Mouse (Mus musculus): ENCODE data around the gene Lrrc74a. TPM values are rescaled to one million over a fixed set of nuclear protein-coding genes. Genes with fewer than 3 reads are reported as not detected.

Lrrc74a gene
- polyA plus RNA-seq, 1 experiment from 2014 or later = not detected

- WGBS = 58% methylated on average over 4 of the region's 4 CpGs
- H3K27me3 ChIP-seq (ENCODE audit: control insufficient read depth, insufficient read depth, low read length) = no peaks in the 10 kb centered on the region
- H3K9me3 ChIP-seq (ENCODE audit: control insufficient read depth, low read length) = no peaks in the 10 kb centered on the region
- ATAC-seq (ENCODE audit: low FRiP score) (no peak), DNase-seq (ENCODE audit: low spot score) (no peak)
- peak overlapping the region; percentile 98 for H3K27ac ChIP-seq
- no peak overlapping the region for H3K4me3 ChIP-seq (replicated peaks; ENCODE audit: low read length)
- H3K4me1 ChIP-seq (replicated peaks; ENCODE audit: control insufficient read depth, insufficient read depth, low read length) = peaks cover 94% of the 10 kb centered on the region
- H3K36me3 ChIP-seq (replicated peaks; ENCODE audit: control insufficient read depth, insufficient read depth) = no peaks in the 10 kb centered on the region
- no peak overlapping the region for H3K9ac ChIP-seq
- 0 out of 2 replicates have a peak overlapping the region, but pooled peaks have one; percentile 44 for H3K4me2 ChIP-seq (replicated peaks)
These were observed 71.1 kb downstream of the Lrrc74a start for GRCm38 (mm10) chr12:86805315-86805714.

- H3K27ac ChIP-seq = peak overlapping the region; percentile 98
- H3K36me3 ChIP-seq (replicated peaks; ENCODE audit: control insufficient read depth, insufficient read depth) = no peaks in the 10 kb centered on the region
- WGBS = 1% methylated on average over 19 of the region's 20 CpGs
- H3K27me3 ChIP-seq (ENCODE audit: control insufficient read depth, insufficient read depth, low read length) = no peaks in the 10 kb centered on the region
- ATAC-seq (ENCODE audit: low FRiP score) (peak; percentile 9; the same call in 1 of the 2 replicates), DNase-seq (ENCODE audit: low spot score) (peak; percentile 84)
- H3K4me2 ChIP-seq (replicated peaks) = peak overlapping the region; percentile 44
- no peak overlapping the region; the same call in 1 of the 2 replicates for H3K4me3 ChIP-seq (replicated peaks; ENCODE audit: low read length)
- H3K9me3 ChIP-seq (ENCODE audit: control insufficient read depth, low read length) = no peaks in the 10 kb centered on the region
- peaks cover 94% of the 10 kb centered on the region for H3K4me1 ChIP-seq (replicated peaks; ENCODE audit: control insufficient read depth, insufficient read depth, low read length)
- H3K9ac ChIP-seq = peak overlapping the region; percentile 50
These were observed 72.1 kb downstream of the Lrrc74a start for GRCm38 (mm10) chr12:86806031-86806922.

GRCm38 (mm10) chr12:86806923-86807794 lies 73.0 kb downstream of the Lrrc74a start:
- Histone ChIP-seq H3K4me1 (replicated peaks; ENCODE audit: control insufficient read depth, insufficient read depth, low read length) (peaks cover 85% of the 10 kb centered on the region), H3K27ac (peak overlapping the region; percentile 98), H3K4me2 (replicated peaks) (peak overlapping the region; percentile 44), H3K9ac (peak overlapping the region; percentile 50), H3K9me3 (ENCODE audit: control insufficient read depth, low read length) (no peaks in the 10 kb centered on the region), H3K27me3 (ENCODE audit: control insufficient read depth, insufficient read depth, low read length) (no peaks in the 10 kb centered on the region), H3K4me3 (replicated peaks; ENCODE audit: low read length) (no peak overlapping the region), H3K36me3 (replicated peaks; ENCODE audit: control insufficient read depth, insufficient read depth) (no peaks in the 10 kb centered on the region)
- 8% methylated on average over 5 of the region's 5 CpGs for WGBS
- DNase-seq (ENCODE audit: low spot score) (peak; percentile 90), ATAC-seq (ENCODE audit: low FRiP score) (peak; percentile 84)

DNA sequence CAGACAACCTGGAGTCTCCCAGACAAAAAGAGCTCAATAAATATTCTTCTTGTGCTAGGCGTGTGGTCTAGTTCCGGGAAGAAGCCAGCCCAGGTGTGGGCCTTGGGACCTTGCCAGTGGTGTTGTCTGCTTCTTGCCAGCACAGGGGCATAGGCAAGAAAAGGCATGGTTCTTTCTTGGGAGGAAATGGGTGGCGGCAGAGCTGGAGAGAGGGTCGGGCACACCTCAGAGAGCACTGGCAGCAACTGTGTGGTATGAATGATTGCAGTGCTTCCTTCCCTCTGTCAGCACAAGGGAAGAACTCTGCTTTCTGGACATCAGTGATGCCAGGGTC lies 73.6 kb downstream of the Lrrc74a start:
- DNase-seq (ENCODE audit: low spot score) = no peak
- WGBS = 6% methylated on average over 4 of the region's 4 CpGs
- Histone ChIP-seq H3K9me3 (ENCODE audit: control insufficient read depth, low read length) (no peaks in the 10 kb centered on the region), H3K36me3 (replicated peaks; ENCODE audit: control insufficient read depth, insufficient read depth) (no peaks in the 10 kb centered on the region), H3K4me2 (replicated peaks) (peak overlapping the region; percentile 44), H3K4me1 (replicated peaks; ENCODE audit: control insufficient read depth, insufficient read depth, low read length) (peaks cover 79% of the 10 kb centered on the region), H3K27ac (peak overlapping the region; percentile 98), H3K27me3 (ENCODE audit: control insufficient read depth, insufficient read depth, low read length) (no peaks in the 10 kb centered on the region), H3K4me3 (replicated peaks; ENCODE audit: low read length) (no peak overlapping the region), H3K9ac (peak overlapping the region; percentile 49)
- no peak for ATAC-seq (ENCODE audit: low FRiP score)

- Histone ChIP-seq H3K27ac (peak overlapping the region; percentile 98), H3K27me3 (ENCODE audit: control insufficient read depth, insufficient read depth, low read length) (no peaks in the 10 kb centered on the region), H3K4me1 (replicated peaks; ENCODE audit: control insufficient read depth, insufficient read depth, low read length) (peaks cover 68% of the 10 kb centered on the region), H3K9ac (peak overlapping the region; percentile 49; the same call in 1 of the 2 replicates), H3K4me2 (replicated peaks) (no peak overlapping the region), H3K4me3 (replicated peaks; ENCODE audit: low read length) (no peak overlapping the region), H3K36me3 (replicated peaks; ENCODE audit: control insufficient read depth, insufficient read depth) (no peaks in the 10 kb centered on the region), H3K9me3 (ENCODE audit: control insufficient read depth, low read length) (no peaks in the 10 kb centered on the region)
- peak; percentile 17 for DNase-seq (ENCODE audit: low spot score)
- ATAC-seq (ENCODE audit: low FRiP score) = no peak
- WGBS = 59% methylated on average over 4 of the region's 4 CpGs
These were observed 74.7 kb downstream of the Lrrc74a start for GRCm38 (mm10) chr12:86808856-86809255.

DNA sequence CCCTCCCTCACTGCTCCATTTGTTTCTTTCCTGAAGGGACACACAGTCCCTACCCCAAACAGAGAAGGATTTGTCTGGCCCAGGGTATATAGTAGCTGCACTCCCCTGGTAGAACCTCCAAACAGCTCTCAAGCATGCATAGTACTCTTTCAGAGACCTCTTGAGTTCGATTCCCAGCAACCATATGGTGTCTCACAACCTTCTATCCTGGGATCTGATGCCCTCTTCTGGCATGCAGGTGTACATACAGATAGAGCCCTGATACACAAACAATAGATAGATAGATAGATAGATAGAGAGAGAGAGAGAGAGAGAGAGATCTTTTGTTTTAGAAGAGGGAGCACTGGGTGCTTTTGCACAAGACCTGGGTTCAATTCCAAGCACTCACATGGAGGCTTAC lies 75.9 kb downstream of the Lrrc74a start:
- ATAC-seq (ENCODE audit: low FRiP score) = no peak
- WGBS = 93% methylated on average over 1 of the region's 1 CpGs
- no peak overlapping the region for H3K4me3 ChIP-seq (replicated peaks; ENCODE audit: low read length)

GRCm38 (mm10) chr12:86810725-86811444 lies 76.7 kb downstream of the Lrrc74a start:
- no peak for ATAC-seq (ENCODE audit: low FRiP score)

More for the DNA sequence above, 75.9 kb downstream of the Lrrc74a start:
- no peak overlapping the region for H3K9ac ChIP-seq
- H3K27me3 ChIP-seq (ENCODE audit: control insufficient read depth, insufficient read depth, low read length) = no peaks in the 10 kb centered on the region
- DNase-seq (ENCODE audit: low spot score) = peak; percentile 23
- no peaks in the 10 kb centered on the region for H3K9me3 ChIP-seq (ENCODE audit: control insufficient read depth, low read length)
- H3K4me2 ChIP-seq (replicated peaks) = no peak overlapping the region
- no peaks in the 10 kb centered on the region for H3K36me3 ChIP-seq (replicated peaks; ENCODE audit: control insufficient read depth, insufficient read depth)
- H3K27ac ChIP-seq = peak overlapping the region; percentile 74
- H3K4me1 ChIP-seq (replicated peaks; ENCODE audit: control insufficient read depth, insufficient read depth, low read length) = peaks cover 64% of the 10 kb centered on the region

DNA sequence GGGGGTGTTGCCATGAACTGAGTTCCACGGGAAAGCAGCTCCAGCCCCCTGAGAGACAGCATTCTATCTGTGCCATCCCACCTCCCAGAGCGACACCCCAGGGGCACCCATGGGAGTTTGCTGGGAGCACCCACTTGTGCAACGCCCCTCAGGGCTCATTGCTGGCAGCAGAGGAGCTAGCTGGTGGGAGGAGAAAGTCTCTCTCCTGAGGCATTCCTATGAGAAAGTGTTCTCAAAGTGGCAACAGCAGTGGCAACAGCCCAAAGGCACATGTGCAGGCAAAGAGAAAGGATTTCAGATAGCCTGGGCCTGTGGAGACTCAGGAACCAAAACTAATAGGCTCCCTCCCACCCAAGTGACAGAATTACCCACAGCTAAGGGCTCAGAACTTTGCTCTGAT lies 78.6 kb downstream of the Lrrc74a start:
- H3K4me3 ChIP-seq (replicated peaks; ENCODE audit: low read length) = no peak overlapping the region
- H3K4me2 ChIP-seq (replicated peaks) = no peak overlapping the region
- WGBS = 73% methylated on average over 3 of the region's 3 CpGs
- DNase-seq (ENCODE audit: low spot score) (peak; percentile 14), ATAC-seq (ENCODE audit: low FRiP score) (no peak)
- no peaks in the 10 kb centered on the region for H3K9me3 ChIP-seq (ENCODE audit: control insufficient read depth, low read length)
- H3K36me3 ChIP-seq (replicated peaks; ENCODE audit: control insufficient read depth, insufficient read depth) = no peaks in the 10 kb centered on the region
- peaks cover 66% of the 10 kb centered on the region for H3K4me1 ChIP-seq (replicated peaks; ENCODE audit: control insufficient read depth, insufficient read depth, low read length)
- H3K27me3 ChIP-seq (ENCODE audit: control insufficient read depth, insufficient read depth, low read length) = no peaks in the 10 kb centered on the region
- H3K9ac ChIP-seq = no peak overlapping the region
- H3K27ac ChIP-seq = no peak overlapping the region; the same call in 1 of the 2 replicates

More at GRCm38 (mm10) chr12:86810725-86811444, 76.7 kb downstream of the Lrrc74a start:
- Histone ChIP-seq H3K4me3 (replicated peaks; ENCODE audit: low read length) (no peak overlapping the region), H3K4me1 (replicated peaks; ENCODE audit: control insufficient read depth, insufficient read depth, low read length) (peaks cover 64% of the 10 kb centered on the region), H3K4me2 (replicated peaks) (no peak overlapping the region), H3K27ac (peak overlapping the region; percentile 74), H3K9ac (0 out of 2 replicates have a peak overlapping the region, but pooled peaks have one; percentile 16), H3K36me3 (replicated peaks; ENCODE audit: control insufficient read depth, insufficient read depth) (no peaks in the 10 kb centered on the region), H3K27me3 (ENCODE audit: control insufficient read depth, insufficient read depth, low read length) (no peaks in the 10 kb centered on the region), H3K9me3 (ENCODE audit: control insufficient read depth, low read length) (no peaks in the 10 kb centered on the region)
- DNase-seq (ENCODE audit: low spot score) = peak; percentile 30
- WGBS = 54% methylated on average over 11 of the region's 11 CpGs

Data from hindbrain, embryonic 14.5 days (tissue).